In the genomic region with DNA sequence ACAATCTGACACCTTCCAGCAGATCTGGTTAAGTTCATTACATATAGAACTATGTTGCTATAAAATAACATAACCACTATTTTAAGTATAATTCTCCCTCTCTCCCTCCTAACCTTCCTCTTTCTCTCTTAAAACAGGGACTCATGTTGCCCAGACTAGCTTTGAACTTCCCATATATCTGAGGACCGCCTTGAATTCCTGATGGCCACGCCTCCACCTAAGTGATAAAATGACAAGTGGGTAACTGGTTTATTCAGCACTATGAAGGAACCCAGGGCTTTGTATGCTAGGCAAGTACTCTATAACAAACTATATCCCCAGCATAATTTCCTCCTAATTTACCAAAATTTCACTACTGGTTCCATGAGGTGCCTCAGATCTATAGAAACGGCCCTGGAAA, we compare ENCODE assay signal across 30 mouse cellular contexts.
"Had no signal": no experiment of that assay in that cellular context is flagged by ENCODE, and none has a peak within 500 bp of the region (broad histone marks: within the 10 kb centered on the region; RNA-seq: fewer than 3 reads in every experiment).

No protein-coding gene starts in this region.

- H3K36me3 ChIP-seq: limb, embryonic 15.5 days; midbrain, embryonic 13.5 days; midbrain, embryonic 15.5 days; neural tube, embryonic 12.5 days had no signal

- H3K4me1 ChIP-seq: limb, embryonic 10.5 days; liver, embryonic 12.5 days; liver, embryonic 13.5 days; liver, embryonic 15.5 days; lung, embryonic 15.5 days had no signal

- H3K27me3 ChIP-seq: limb, embryonic 12.5 days; limb, embryonic 13.5 days; limb, embryonic 15.5 days; liver, embryonic 12.5 days; liver, embryonic 13.5 days; liver, embryonic 15.5 days; lung, embryonic 15.5 days; megakaryocyte, embryonic 14.5 days; midbrain, embryonic 12.5 days; midbrain, embryonic 13.5 days; midbrain, embryonic 15.5 days; neural tube, embryonic 12.5 days had no signal

- H3K27ac ChIP-seq: limb, embryonic 10.5 days; limb, embryonic 12.5 days; limb, embryonic 13.5 days; limb, embryonic 15.5 days; liver, embryonic 12.5 days; liver, embryonic 13.5 days; liver, embryonic 14.5 days; liver, embryonic 15.5 days; lung, embryonic 15.5 days; macrophage; midbrain, embryonic 10.5 days; midbrain, embryonic 12.5 days; midbrain, embryonic 13.5 days; midbrain, embryonic 15.5 days; neural tube, embryonic 12.5 days had no signal

- DNase-seq: left cerebral cortex, postnatal 4 days; liver; liver, embryonic 13.5 days; liver, postnatal 0 days; lung, adult 18-20 months; lung, adult 2 months; lung, embryonic 14.5 days; lung, postnatal 14 days; lung, postnatal 4 days; midbrain, embryonic 14.5 days had no signal

- ATAC-seq: liver, embryonic 12.5 days; liver, postnatal 0 days; lung, postnatal 0 days; midbrain, embryonic 13.5 days; midbrain, embryonic 15.5 days; midbrain, embryonic 16.5 days had no signal

- H3K9me3 ChIP-seq: limb, embryonic 10.5 days; limb, embryonic 12.5 days; limb, embryonic 13.5 days; limb, embryonic 15.5 days; liver, embryonic 12.5 days; liver, embryonic 13.5 days; liver, embryonic 15.5 days; lung, embryonic 15.5 days; megakaryocyte, embryonic 14.5 days; midbrain, embryonic 10.5 days; midbrain, embryonic 12.5 days; midbrain, embryonic 13.5 days; midbrain, embryonic 15.5 days; neural tube, embryonic 12.5 days had no signal

- H3K4me2 ChIP-seq: limb, embryonic 12.5 days; limb, embryonic 13.5 days; limb, embryonic 15.5 days; liver, embryonic 11.5 days; liver, embryonic 12.5 days; liver, embryonic 13.5 days; liver, embryonic 15.5 days; lung, embryonic 14.5 days; lung, embryonic 15.5 days; midbrain, embryonic 11.5 days; midbrain, embryonic 12.5 days; midbrain, embryonic 13.5 days; midbrain, embryonic 15.5 days; neural tube, embryonic 12.5 days had no signal

- H3K4me3 ChIP-seq: limb, embryonic 10.5 days; limb, embryonic 12.5 days; limb, embryonic 13.5 days; limb, embryonic 15.5 days; liver, embryonic 12.5 days; liver, embryonic 13.5 days; liver, embryonic 15.5 days; lung, embryonic 15.5 days; megakaryocyte, embryonic 14.5 days; midbrain, embryonic 10.5 days; midbrain, embryonic 12.5 days; midbrain, embryonic 13.5 days; midbrain, embryonic 15.5 days; myocyte; neural tube, embryonic 12.5 days had no signal

- H3K9ac ChIP-seq: limb, embryonic 12.5 days; limb, embryonic 13.5 days; limb, embryonic 15.5 days; liver, embryonic 12.5 days; liver, embryonic 13.5 days; liver, embryonic 14.5 days; liver, embryonic 15.5 days; liver, postnatal 0 days; lung, embryonic 14.5 days; lung, embryonic 15.5 days; midbrain, embryonic 12.5 days; midbrain, embryonic 13.5 days; midbrain, embryonic 15.5 days; neural tube, embryonic 12.5 days had no signal
